Mouse (Mus musculus): ENCODE measurements around the gene Man2b2.
"Not testable (repeated sequence)": the region's sequence is repeated elsewhere in the genome, so short reads cannot be mapped to it uniquely, and the experiment has no call there.

Man2b2 gene

GRCm38 (mm10) chr5:36840092-36840491 lies 9.6 kb upstream of the Man2b2 start:
- in situ Hi-C loops (cut with MboI; ENCODE audit: low pct_unique_long_range_greater_than_20kb in 1 of 2, low sequenced_read_pairs in 2 of 2, unreplicated experiment in 1 of 2), result no loop called here

DNA sequence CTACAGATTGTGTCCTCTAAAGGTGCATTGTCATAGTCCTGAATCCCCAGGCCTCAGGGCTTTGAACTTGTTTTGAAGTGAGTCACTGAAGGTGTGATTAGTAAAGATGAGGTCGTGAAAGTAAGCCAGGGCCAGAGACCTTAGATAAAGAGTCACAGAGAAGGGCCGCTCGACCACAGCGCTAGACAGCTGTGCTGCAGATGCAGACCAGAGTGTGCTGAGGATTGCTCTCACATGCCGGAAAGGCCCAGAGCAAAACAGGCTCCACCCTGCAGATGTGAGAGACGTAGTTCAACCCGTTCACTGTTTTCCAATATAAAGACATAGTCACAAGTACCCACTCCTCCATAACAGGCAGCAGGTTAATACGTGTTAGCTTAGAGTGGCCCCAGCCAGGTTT lies 9.1 kb upstream of the Man2b2 start:
- in situ Hi-C loops (cut with MboI; ENCODE audit: low pct_unique_long_range_greater_than_20kb in 1 of 2, low sequenced_read_pairs in 2 of 2, unreplicated experiment in 1 of 2), result no loop called here

DNA sequence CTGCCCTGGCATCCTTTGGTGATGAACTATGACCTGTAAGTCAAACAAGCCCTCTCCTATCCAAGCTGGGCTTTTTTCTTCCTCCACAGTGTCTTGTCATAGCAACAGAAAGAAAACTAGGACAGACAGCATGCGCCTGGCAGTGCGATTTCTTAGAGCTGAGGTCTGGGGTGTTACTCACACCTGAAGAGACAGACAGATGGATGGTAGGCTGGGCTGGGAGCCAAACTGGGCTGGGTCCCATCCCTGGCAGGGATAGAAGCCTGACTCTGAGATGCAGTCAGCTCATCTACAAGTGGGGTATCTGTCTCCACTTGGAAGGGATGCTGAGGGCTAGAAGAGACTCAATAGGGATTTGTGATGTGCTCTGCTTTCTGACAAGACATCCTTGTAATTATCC lies 8.6 kb upstream of the Man2b2 start:
- in situ Hi-C loops (cut with MboI; ENCODE audit: low pct_unique_long_range_greater_than_20kb in 1 of 2, low sequenced_read_pairs in 2 of 2, unreplicated experiment in 1 of 2), result no loop called here

DNA sequence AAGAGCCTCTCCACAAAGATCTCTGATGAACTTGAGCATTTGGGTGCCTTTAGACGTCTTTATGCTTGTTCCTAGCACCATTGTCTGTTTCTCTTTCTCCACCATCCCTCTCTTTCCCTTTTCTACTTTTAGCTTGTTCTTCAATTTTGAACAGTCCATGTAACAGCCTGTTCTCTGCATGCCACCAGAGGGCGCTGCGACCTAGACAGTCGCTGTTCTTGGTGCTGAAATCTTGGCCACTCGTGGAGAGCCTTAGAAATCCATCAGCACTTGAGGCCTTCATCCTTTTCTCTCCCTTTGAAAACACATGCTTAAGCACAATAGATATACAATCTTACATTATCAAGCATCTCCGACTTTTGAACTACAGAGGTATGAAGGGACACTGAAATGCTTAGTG lies 5.5 kb upstream of the Man2b2 start:
- in situ Hi-C loops (cut with MboI; ENCODE audit: low pct_unique_long_range_greater_than_20kb in 1 of 2, low sequenced_read_pairs in 2 of 2, unreplicated experiment in 1 of 2), result no loop called here

GRCm38 (mm10) chr5:36831272-36831671 lies 819 bp upstream of the Man2b2 start:
- in situ Hi-C loops (cut with MboI; ENCODE audit: low pct_unique_long_range_greater_than_20kb in 1 of 2, low sequenced_read_pairs in 2 of 2, unreplicated experiment in 1 of 2), result no loop called here

- in situ Hi-C loops (cut with MboI; ENCODE audit: low pct_unique_long_range_greater_than_20kb in 1 of 2, low sequenced_read_pairs in 2 of 2, unreplicated experiment in 1 of 2), result no loop called here
These were observed 1.4 kb downstream of the Man2b2 start for GRCm38 (mm10) chr5:36829098-36829497.

GRCm38 (mm10) chr5:36822907-36823306 lies 7.5 kb downstream of the Man2b2 start:
- in situ Hi-C loops (cut with MboI; ENCODE audit: low pct_unique_long_range_greater_than_20kb in 1 of 2, low sequenced_read_pairs in 2 of 2, unreplicated experiment in 1 of 2), result no loop called here

DNA sequence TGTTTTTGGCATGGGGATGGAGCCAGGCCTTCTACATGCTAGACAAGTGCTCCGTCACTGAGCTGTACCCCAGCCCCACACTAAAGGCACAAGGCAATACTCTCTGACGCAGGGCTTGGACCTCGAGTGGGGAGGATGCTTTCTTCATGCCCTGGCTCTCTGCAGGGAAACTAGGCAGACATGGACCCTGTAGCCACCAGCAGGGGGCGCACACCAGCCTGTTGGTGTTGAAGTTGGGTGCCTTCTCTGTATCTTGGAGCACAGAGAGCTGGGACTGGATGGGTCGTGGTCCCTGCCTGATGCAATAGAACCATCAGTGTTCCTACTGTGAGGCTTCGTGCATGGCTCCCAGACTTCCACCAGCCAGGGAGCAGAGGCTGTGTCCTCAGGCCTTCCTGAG lies 10.3 kb downstream of the Man2b2 start:
- in situ Hi-C loops (cut with MboI; ENCODE audit: low pct_unique_long_range_greater_than_20kb in 1 of 2, low sequenced_read_pairs in 2 of 2, unreplicated experiment in 1 of 2), result no loop called here

GRCm38 (mm10) chr5:36819742-36820141 lies 10.7 kb downstream of the Man2b2 start:
- in situ Hi-C loops (cut with MboI; ENCODE audit: low pct_unique_long_range_greater_than_20kb in 1 of 2, low sequenced_read_pairs in 2 of 2, unreplicated experiment in 1 of 2), result no loop called here

GRCm38 (mm10) chr5:36817738-36818137 lies 12.7 kb downstream of the Man2b2 start:
- in situ Hi-C loops (cut with MboI; ENCODE audit: low pct_unique_long_range_greater_than_20kb in 1 of 2, low sequenced_read_pairs in 2 of 2, unreplicated experiment in 1 of 2), result no loop called here

DNA sequence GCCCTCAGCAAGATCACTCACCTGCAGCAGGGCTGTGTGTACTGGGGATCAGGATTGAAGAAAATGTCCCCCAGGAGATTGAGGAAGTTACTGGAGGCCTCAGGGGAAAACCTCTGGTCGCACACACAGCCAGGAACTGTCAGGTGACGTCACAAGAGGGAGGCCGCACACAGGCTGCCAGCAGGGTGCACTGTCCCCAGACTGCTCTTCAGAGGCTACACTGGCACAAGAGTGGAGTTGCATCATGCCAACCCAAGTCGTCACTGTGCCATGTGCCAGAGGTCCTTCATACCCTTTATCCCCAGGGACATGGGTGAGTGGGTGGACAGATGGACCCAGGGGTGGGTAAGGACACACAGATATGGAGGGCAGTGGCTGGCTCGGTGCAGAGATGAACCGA lies 15.9 kb downstream of the Man2b2 start:
- in situ Hi-C loops (cut with MboI; ENCODE audit: low pct_unique_long_range_greater_than_20kb in 1 of 2, low sequenced_read_pairs in 2 of 2, unreplicated experiment in 1 of 2), result no loop called here

- in situ Hi-C loops (cut with MboI; ENCODE audit: low pct_unique_long_range_greater_than_20kb in 1 of 2, low sequenced_read_pairs in 2 of 2, unreplicated experiment in 1 of 2), result no loop called here
These were observed 19.0 kb downstream of the Man2b2 start for GRCm38 (mm10) chr5:36811413-36811812.

DNA sequence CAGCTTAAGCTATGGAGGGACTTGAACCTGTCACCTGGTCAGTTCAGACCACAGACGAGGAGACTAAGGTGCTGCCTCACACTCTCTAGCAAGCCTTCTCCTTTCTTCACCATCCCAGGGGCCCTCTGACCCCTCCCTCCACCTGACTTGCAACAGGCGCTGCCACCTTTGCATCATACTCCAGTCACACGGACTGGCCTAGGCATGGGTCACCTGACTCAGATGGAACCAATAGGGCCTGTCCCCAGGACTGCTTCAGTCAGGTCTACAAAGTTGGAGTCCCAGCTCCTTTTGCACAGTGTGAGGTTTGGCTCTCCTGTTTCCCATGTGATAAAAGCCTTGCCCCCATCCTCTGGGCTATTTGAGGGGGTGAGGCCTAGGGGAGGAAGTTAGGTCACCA lies 19.8 kb downstream of the Man2b2 start:
- in situ Hi-C loops (cut with MboI; ENCODE audit: low pct_unique_long_range_greater_than_20kb in 1 of 2, low sequenced_read_pairs in 2 of 2, unreplicated experiment in 1 of 2), result no loop called here

- in situ Hi-C loops (cut with MboI; ENCODE audit: low pct_unique_long_range_greater_than_20kb in 1 of 2, low sequenced_read_pairs in 2 of 2, unreplicated experiment in 1 of 2), result no loop called here
These were observed 21.3 kb downstream of the Man2b2 start for GRCm38 (mm10) chr5:36809123-36809522.

GRCm38 (mm10) chr5:36807106-36807505 lies 23.3 kb downstream of the Man2b2 start:
- in situ Hi-C loops (cut with MboI; ENCODE audit: low pct_unique_long_range_greater_than_20kb in 1 of 2, low sequenced_read_pairs in 2 of 2, unreplicated experiment in 1 of 2), result no loop called here

DNA sequence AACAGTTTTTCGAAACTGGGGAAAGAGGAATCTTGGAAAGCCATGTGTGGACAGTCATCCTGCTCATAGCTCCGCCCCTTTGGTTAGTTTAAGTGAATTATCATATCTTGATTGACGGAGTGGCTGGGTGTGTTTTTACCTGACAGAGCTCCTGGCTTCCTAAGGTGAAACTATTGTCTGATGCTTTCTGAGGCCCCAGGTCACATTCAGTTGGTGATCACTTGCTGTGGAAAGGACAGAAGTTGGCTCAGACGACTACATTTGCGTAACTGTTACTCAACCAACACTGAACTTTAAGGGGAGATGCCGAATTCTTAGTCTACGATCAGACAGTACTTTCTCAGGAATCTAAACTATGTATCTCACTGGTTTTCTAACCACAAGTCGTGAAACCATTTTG lies 33.2 kb downstream of the Man2b2 start:
- in situ Hi-C loops (cut with MboI; ENCODE audit: low pct_unique_long_range_greater_than_20kb in 1 of 2, low sequenced_read_pairs in 2 of 2, unreplicated experiment in 1 of 2), result no loop called here

DNA sequence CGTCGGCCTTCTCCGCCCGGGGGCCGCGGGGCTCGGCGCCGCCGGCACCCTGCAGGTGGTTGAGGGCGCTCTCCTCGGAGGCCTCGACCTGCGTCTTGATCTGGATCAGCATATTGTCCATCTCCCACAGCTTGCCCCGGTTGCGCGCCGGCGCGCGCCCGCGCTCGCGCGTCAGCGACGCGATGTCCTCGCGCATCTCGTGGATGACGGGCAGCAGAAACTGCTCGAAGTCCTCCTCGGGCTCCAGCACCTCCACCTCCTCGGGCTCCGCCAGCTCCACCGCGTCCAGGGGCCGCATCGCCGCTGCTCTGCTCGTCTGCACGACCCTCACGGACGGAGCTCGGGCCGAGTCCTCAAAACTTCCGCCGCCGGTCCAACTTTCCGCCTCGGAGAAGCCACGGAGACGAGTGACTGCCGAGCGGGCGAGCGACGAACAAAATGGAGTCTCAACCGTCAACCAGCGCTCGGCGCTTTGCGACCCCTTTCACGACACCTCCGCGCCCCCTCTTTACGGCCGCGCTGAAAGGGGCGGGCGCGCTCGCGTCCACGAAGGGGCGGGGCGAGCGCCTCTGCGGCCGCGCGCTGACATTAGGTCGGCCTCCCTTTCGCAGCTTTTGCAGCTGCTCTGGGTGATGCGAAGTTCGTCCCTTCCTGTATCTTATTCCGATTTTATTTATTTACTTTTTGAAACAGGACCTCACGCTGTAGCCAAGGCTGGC lies 34.0 kb downstream of the Man2b2 start, which contains the start of gene Mrfap1:
Gene Mrfap1, minus strand, starts transcription at position 477 of the 719 bp plus-strand sequence.
- in situ Hi-C loops (cut with MboI; ENCODE audit: low pct_unique_long_range_greater_than_20kb in 1 of 2, low sequenced_read_pairs in 2 of 2, unreplicated experiment in 1 of 2), result not testable (repeated sequence)

- in situ Hi-C loops (cut with MboI; ENCODE audit: low pct_unique_long_range_greater_than_20kb in 1 of 2, low sequenced_read_pairs in 2 of 2, unreplicated experiment in 1 of 2), result not testable (repeated sequence)
These were observed 34.7 kb downstream of the Man2b2 start for GRCm38 (mm10) chr5:36795647-36796295.

DNA sequence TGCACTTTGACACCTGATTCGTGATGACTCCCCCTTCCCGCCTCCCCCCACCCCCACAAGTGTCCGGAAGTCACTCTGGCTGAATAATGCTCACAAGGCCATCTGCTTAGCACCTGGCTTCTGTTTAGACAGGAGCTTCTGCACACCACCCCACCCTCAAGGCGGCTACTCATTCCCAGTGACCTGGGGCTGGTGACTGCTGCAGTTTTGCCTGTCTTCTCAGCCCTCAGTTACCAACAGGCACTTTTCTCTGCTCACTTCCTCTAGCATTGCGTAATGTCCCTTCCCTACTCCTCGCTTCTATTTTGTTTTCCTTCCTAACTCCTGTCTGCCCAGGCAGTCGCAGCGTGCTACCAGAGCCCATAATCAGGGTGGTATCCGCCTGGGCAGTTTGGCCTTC lies 38.6 kb downstream of the Man2b2 start:
- in situ Hi-C loops (cut with MboI; ENCODE audit: low pct_unique_long_range_greater_than_20kb in 1 of 2, low sequenced_read_pairs in 2 of 2, unreplicated experiment in 1 of 2), result no loop called here

GRCm38 (mm10) chr5:36786052-36786451 lies 44.4 kb downstream of the Man2b2 start:
- in situ Hi-C loops (cut with MboI; ENCODE audit: low pct_unique_long_range_greater_than_20kb in 1 of 2, low sequenced_read_pairs in 2 of 2, unreplicated experiment in 1 of 2), result no loop called here

All from mouse embryonic stem cell (cell line).